Mouse (Mus musculus): Measurements from ENCODE around the gene Lyst.
"Not testable (repeated sequence)": the region's sequence is repeated elsewhere in the genome, so short reads cannot be mapped to it uniquely, and the experiment has no call there.

Gene Lyst

GRCm38 (mm10) chr13:13590048-13591011, at the start of gene Lyst:
TSS of gene Lyst (plus strand) at chr13:13590397.
- CTCF ChIA-PET = no interaction called here

- CTCF ChIA-PET = not testable (repeated sequence)
These were observed 47.1 kb upstream of the Lyst start for GRCm38 (mm10) chr13:13543073-13543472.

GRCm38 (mm10) chr13:13546792-13547191, 43.4 kb upstream of the Lyst start:
- CTCF ChIA-PET = no interaction called here

GRCm38 (mm10) chr13:13547889-13548288, 42.3 kb upstream of the Lyst start:
- CTCF ChIA-PET = no interaction called here

- CTCF ChIA-PET = no interaction called here
These were observed 41.6 kb upstream of the Lyst start for GRCm38 (mm10) chr13:13548431-13549190.

- CTCF ChIA-PET = no interaction called here
These were observed 40.2 kb upstream of the Lyst start for GRCm38 (mm10) chr13:13549687-13550660.

- CTCF ChIA-PET = no interaction called here
These were observed 38.2 kb upstream of the Lyst start for GRCm38 (mm10) chr13:13552020-13552419.

- CTCF ChIA-PET = no interaction called here
These were observed 36.5 kb upstream of the Lyst start for GRCm38 (mm10) chr13:13553660-13554059.

- CTCF ChIA-PET = no interaction called here
These were observed 35.0 kb upstream of the Lyst start for GRCm38 (mm10) chr13:13555196-13555595.

GRCm38 (mm10) chr13:13557001-13557743, 33.0 kb upstream of the Lyst start:
- CTCF ChIA-PET = no interaction called here

GRCm38 (mm10) chr13:13558251-13558650, 31.9 kb upstream of the Lyst start:
- CTCF ChIA-PET = no interaction called here

GRCm38 (mm10) chr13:13558900-13559299, 31.3 kb upstream of the Lyst start:
- CTCF ChIA-PET = no interaction called here

GRCm38 (mm10) chr13:13562571-13562970, 27.6 kb upstream of the Lyst start:
- CTCF ChIA-PET = no interaction called here

- CTCF ChIA-PET = no interaction called here
These were observed 26.1 kb upstream of the Lyst start for GRCm38 (mm10) chr13:13564116-13564515.

GRCm38 (mm10) chr13:13564541-13564940, 25.7 kb upstream of the Lyst start:
- CTCF ChIA-PET = no interaction called here

- CTCF ChIA-PET = no interaction called here
These were observed 22.6 kb upstream of the Lyst start for GRCm38 (mm10) chr13:13567640-13568039.

GRCm38 (mm10) chr13:13568824-13569223, 21.4 kb upstream of the Lyst start:
- CTCF ChIA-PET = no interaction called here

GRCm38 (mm10) chr13:13569603-13570002, 20.6 kb upstream of the Lyst start:
- CTCF ChIA-PET = no interaction called here

- CTCF ChIA-PET = interaction anchor here (0.7 kb wide), 1 partner anchor 62 kb away, joined by 6 read pairs; no protein-coding TSS in a partner anchor
These were observed 17.9 kb upstream of the Lyst start for GRCm38 (mm10) chr13:13572060-13572835.

- CTCF ChIA-PET = no interaction called here
These were observed 17.3 kb upstream of the Lyst start for GRCm38 (mm10) chr13:13572941-13573340.
